Mouse (Mus musculus): ENCODE results near the gene Ppm1j.
"Not testable (repeated sequence)": the region's sequence is repeated elsewhere in the genome, so short reads cannot be mapped to it uniquely, and the experiment has no call there.

The Ppm1j gene

DNA sequence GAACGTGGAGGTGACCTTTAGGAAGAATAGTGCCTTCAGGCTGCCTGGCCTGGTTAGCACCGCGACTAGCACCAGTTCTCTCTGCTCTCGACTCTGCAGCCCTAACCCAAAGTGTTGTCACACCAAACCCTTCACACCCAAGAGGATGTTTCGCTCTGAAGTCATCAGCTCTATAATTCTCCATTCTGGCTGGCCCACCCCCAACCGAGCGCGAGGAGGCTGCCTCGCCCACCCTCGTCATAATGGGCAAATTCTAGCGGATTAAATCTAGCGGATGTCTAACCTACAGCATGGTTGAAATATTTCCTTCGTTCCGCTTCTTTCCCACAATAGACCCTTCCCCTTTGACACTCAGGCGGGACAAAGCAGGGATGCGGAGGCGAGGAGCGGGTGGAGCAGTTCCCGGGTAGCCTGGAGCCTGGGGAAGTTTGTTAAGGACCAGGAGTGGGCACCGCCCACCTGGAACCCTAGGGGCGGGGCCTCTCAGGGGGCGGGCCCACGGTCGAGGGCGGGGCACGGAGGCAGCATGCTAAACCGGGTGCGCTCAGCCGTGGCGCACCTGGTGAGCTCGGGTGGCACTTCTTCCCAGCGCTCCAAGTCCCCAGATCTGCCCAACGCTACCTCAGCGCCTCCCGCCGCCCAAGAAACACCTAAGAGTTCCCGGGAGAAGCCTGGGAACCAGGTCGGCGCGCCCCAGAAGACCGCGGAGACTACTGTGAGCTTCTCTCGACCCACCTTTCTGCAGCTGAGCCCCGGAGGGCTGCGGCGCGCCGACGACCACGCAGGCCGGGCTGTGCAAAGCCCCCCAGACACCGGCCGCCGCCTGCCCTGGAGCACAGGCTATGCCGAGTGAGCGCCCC, at the start of gene Ppm1j:
Gene Ppm1j, plus strand, starts transcription at position 496 of the 860 bp plus-strand sequence.
- peak; percentile 76 for DNase-seq

DNA sequence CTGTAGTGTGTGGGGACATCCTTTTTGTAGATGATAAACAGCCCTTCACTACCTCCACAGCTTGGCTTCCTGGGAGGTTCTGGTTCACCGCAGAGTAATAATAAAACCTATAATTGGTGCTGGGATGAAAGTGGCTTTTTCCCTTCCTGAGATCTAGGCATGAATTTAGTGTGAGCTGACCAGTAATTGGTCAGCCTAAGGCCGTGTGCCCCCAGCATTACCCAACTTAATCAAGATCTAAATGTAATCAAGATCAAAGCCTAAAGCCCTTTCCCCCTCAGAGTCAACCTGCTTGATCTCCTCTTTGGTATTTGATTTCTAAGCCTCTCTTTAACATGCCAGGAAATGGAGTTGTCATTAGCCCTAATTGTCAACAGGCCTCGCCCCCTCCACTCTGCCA, 47.9 kb upstream of the Ppm1j start:
- DNase-seq = no peak

DNA sequence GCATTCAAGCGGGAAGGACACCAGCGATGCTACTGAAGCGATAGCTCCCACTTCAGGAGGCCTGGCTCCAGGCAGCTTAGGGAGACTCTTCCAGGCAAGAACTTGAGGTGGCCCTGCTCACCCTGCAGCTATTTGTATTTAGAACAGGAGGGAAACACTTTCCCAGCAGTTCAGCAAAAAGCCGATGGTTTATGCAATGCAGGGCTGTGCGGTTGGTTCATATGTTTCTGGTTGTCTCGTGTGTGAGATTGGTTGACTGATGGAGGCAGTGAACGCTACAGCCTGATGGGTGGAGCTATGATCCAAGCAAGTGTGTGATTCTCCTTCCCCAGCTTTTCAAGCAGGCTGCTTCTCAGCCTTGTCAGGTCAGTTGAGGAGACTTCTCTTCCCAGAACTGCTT, 46.2 kb upstream of the Ppm1j start:
- no peak for DNase-seq

DNA sequence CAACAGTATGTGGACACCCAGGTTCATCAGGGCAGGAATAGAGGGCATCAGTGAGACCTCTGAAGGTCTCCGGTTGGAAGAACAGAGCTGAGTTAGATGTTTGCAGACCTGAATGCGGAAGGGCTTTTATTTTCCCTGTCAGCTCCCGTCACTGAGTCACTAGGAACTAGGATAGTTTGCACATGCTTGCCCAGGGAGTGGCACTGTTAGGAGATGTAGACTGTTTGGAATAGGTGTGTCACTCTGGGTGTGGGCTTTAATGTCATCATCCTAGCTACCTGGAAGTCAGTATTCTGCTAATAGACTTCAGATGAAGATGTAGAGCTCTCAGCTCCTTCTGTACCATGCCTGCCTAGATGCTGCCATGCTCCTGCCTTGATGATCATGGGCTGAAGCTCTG, 38.9 kb upstream of the Ppm1j start:
- no peak for DNase-seq

DNA sequence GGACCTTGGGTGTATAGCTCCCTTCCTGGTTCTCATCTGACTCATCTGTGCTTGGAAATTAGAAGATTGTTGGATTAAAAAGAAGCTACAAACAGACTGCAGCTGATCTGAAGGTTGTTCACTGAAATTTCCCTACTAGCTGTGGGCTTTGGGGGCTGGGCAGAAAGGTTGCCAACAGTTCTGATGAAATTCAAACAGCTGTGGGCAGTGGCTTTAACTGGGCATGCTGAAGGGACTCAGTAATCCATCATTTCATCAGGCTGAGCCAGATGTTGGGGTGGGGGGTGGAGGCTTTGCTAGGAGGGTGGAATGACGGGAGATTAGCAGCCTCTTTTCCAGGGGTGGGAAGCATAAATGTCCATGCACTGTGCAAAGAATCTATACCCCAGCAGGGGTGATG, 37.7 kb upstream of the Ppm1j start:
- DNase-seq = no peak

DNA sequence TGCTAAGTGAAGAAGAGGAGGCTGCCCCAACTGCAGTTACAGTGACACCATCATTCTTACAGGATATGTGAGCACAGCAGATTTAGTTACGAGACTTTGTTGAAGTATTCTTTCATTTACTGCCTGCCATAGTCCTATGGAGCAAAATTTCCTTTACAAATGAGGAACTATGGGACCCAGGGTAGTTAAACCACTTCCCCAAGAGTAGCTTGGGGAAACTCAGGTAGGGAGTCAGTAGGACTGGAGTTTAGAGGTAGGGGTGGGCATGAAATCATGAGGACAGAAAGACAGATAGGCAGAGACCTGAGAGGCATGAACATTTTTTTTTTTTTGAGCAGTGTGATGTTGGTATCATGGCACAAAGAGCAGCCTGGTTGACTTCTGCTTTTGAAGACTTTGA, 37.0 kb upstream of the Ppm1j start:
- DNase-seq = no peak

DNA sequence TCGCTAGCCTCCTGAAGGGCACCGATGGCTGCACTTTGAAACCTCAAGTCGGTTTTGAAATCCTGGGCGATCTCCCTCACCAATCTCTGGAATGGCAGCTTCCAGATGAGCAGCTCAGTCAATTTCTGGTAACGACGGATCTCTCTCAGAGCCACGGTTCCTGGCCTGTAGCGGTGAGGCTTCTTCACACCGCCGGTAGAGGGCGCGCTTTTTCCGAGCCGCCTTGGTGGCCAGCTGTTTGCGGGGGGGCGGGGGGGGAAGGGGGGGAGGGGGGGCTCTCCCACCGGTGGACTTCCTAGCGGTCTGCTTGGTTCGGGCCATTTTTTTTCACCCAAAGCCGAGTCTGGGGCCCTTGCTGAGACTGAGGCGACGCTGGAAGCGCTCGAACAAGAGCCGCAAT, 28.0 kb upstream of the Ppm1j start:
- DNase-seq = peak; percentile 59

DNA sequence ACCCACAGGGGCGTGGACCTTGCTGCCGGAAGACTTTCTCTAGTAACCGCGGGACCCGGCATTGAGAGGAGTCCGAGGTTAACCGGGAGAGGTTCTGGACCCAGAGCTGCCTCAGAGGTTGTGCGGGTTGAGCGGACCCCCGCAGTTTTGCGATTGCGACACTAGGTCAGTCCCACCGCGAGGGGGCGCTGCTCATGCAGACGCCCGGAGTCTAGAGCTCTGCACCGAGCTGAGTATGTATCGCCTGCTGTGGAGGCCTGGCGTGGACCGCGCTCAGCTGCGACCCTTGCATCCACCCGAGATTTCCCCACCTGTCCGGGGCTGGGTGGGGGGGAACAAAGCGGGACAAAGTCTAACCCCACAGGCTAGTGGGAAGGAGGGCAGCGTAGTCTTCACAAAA, 22.4 kb upstream of the Ppm1j start:
- peak; percentile 92 for DNase-seq

DNA sequence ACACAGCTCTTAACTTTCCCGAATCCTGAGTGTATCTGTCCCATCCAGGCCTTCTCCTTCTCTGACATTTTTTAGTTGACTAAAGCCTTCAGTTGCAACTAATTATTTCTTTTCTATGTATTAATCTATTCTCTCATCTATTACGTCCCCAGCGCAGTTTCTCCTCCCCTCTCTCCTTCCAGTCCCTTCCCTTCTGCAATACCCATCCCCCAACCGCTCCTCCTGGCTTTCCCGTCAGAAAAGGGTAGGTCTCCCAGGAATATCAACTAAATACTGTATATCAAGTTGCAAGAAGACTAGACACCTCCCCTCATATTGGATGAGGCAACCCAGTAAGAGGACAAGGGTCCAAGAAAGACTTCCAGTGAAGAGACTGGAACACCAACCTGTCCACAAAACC, 22.0 kb upstream of the Ppm1j start:
- DNase-seq = no peak

DNA sequence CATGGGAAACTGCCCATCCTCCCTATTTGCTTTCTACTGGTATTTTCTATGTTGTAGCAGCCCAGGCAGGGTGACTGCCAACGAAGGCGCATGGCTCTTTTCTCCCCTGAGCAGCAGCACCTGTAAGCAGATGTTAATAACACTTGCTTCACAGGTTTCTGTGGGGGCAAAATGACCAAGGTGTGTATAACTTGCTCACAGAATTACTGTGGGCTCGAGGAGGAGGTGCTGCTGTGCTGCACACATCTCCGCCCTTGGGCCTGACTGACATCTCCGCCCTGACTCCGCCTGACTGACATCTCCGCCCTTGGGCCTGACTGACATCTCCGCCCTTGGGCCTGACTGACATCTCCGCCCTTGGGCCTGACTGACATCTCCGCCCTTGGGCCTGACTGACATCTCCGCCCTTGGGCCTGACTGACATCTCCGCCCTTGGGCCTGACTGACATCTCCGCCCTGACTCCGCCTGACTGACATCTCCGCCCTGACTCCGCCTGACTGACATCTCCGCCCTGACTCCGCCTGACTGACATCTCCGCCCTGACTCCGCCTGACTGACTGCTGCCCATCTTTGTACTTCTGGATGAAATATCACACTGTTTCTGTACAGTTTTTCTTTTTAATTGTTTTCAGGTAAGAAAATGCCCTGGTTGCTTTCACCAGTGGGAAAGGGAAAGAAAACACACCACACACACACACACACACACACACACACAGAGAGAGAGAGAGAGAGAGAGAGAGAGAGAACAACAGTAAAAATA, 18.6 kb upstream of the Ppm1j start:
- DNase-seq = not testable (repeated sequence)

DNA sequence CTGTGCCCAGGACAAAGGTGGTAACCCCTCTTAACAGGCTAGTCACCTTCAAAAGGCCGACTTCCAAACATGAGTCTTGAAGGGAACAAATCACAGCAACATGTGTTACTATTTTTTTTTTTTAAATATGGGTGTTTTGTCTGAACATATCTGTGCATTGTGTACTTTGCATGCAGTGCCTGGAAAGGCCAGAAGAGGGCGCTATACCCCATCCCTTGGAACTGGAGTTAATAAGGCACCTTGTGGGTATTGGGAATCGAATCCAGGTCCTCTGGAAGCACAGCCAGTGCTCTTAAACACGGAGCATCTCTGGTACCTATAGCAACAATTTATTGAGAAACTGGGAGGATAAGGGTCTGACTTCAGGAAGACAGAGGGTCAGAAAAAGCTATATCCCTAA, 15.8 kb upstream of the Ppm1j start:
- no peak for DNase-seq

DNA sequence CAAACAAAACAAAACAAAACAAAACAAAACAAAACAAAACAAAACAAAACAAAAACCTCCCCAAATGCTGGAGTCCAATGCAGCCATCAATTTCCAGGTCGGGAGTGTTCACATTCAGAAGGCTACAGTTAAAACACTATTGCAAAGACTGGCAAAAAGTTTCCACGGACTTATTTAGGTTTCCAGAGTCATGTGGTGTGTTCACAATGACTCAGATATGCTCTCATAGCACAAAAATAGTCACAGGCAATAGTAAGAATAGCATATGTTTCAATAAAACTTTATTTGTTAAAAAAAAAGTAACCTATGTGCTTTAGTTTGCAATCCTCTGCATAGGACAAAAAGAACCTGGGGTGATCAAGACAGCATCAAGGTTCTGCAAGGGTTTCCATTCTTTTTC, 13.7 kb upstream of the Ppm1j start:
- DNase-seq = no peak

DNA sequence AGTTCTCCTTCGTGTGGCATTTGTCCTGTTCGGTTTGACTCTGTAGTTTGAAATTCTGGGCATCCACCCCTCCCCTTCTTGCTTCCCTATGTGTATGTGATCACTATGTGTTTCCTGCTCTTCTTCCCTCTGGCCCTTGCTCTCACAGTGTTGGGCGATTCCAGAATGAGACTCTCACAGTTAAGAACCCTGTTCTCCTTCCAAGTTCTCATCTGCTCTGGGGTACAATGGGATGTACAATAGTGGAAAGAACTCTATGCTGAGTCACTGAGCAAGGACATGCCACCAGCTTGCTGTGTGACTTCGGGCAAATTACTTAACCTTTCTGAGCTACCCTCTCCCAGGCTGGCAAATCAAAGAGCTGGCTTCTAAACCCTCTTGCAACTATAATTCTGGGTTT, 13.1 kb upstream of the Ppm1j start:
- no peak for DNase-seq

DNA sequence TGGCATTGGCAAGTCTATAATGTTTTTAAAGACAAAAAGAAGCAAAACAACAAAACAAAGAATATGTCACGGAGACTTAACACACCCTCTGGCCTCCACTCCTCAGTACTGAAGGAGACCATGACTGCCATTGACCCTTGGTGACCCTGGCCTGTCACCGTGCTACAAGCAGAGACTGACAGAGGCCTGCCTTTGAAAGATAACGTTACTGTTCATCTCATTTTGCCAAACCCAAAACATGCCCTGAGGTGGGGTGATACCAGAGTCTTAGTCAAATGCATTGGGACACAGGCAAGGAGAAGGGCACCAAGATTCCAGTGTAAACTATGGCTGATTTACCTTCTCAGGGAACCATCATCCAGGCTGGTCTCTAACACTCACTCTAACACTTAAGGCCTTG, 11.7 kb upstream of the Ppm1j start:
- no peak for DNase-seq

DNA sequence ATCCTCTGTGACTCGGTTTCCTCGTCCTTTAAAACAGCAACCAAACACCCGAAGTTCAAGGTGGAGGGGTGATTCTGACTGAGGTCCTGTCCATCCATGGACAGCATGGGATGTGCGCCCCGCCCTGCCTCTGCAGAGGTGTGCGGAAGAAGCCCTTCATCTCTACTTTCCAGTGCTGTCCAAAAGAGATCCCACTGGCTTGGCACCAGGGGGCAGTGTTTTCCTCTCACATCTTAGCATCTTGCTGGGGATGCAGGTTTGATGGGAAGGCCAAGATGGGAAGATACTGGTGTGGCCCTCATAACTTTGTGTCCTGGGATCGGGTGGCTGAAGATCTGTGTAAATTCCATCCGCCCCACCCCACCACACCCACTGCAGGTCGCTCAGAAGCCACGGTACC, 10.8 kb upstream of the Ppm1j start:
- DNase-seq = peak; percentile 52

DNA sequence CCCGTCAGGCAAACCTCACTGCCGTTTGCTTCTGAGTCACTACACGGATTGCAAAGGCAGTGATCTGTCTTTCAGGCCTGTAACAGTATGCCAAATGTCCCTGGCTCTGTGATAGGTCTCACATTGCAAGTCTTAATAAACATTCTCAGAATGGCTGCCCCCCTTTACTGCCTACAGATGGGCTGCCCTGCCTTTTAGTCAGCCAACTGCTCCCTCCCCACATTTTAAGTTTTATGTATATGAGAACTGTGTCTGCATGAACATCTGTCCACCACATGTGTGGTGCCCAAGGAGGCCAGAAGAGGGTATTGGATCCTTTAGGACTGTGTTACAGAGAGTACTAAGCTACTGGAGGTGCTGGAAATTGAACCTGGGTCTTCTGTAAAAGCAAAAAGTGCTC, 9.9 kb upstream of the Ppm1j start:
- peak; percentile 36 for DNase-seq

DNA sequence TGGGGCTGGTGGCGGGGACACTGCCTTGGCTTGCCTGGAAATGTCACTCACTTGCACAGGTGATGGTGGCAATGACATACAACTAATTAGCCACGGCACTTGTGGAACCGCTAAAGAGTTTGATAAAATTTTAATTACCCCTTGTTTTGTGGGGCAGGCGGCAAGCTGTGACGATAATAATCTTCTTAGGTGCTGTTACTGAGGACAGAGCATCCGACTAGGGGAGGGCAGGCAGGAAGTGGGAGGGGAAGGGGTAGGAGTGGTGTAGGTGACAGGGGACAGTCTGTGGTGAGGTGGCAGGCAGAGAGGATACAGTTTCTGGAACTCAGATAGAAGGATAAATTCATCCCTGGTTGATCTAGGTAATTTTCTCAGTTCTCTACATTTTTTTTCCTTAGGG, 9.4 kb upstream of the Ppm1j start:
- no peak for DNase-seq

DNA sequence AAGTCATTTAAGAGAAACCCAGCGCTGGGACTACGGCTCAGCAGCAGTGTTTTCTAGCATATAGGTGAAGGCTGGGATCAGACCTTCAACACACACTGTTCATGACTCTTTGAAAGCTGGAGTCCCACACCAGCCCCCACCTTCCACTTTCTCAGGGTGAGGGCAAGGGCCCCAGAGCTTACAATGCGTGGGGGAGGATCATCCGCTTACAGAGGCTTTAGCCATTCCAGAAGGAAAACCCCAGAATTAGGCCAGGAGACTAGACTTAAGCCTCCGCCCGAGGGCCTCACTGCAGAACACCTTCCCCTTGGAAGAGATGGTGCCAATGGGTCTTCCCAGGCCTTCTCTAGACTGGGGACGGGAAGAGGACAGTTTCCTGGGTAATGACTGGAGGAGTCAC, 7.6 kb upstream of the Ppm1j start:
- no peak for DNase-seq

DNA sequence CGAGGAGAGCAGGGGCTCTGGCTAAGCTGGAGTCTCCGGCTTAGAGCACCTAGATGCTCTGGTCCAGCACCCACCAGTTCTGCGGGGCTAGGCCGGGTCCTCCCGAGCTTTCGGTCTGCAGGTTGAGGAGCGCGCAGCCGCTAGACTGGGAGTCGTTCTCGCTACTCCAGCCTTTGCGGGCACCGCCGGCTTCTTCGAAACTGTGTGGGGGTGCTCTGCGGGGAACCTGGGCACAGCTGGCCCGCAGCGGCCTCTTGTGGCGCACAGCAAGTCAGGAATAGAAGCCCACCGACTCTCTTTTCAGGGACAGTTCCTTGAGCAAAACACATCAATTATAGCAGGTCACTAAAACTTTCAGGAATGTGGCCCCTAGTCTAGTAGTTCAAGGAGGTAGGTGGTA, 3.5 kb upstream of the Ppm1j start:
- DNase-seq = peak; percentile 84

DNA sequence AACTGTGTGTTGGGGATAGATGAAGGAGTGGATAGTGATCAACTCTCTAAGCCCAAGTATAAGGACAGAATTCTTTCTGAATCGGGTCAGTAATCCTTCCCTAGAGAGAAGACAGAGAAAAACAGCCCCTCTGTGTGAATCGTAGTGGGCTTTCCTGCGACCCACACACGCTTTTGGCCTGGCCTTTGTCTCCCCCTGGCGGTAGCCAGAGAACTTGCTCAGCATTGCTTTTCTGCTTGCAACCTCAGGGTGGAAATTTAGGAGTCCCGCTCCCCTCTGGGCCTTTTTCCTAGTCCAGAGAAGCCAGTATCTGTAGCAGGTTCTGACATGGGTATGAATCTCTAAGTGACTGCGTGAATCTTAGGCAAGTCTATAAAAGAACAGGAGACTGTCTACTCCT, 907 bp upstream of the Ppm1j start:
- DNase-seq = peak; percentile 81

DNA sequence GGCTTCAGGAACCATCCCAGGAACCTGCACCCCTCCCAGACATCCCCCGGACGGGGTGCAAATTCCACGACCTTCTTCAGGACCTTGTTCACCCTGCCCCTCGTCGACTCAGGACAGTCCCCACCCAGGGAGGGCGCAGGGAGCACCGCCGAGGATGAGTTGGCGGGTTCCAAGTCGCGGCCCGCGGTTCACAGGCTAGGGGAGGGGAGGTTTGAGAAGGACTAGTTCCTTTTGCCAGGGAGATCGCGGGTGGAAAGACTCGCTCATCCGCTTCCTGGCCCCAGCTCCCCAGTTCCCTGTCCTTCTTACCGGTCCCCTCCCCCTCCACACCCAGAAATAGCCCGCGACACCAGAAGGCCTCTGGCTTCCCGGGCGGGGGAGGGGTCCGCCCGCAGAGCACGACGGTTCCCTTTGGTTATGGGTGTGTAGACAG, 631 bp downstream of the Ppm1j start, which contains the start of gene Fam19a3:
Gene Fam19a3, minus strand, starts transcription at position 370 of the 433 bp plus-strand sequence.
- peak; percentile 32 for DNase-seq

DNA sequence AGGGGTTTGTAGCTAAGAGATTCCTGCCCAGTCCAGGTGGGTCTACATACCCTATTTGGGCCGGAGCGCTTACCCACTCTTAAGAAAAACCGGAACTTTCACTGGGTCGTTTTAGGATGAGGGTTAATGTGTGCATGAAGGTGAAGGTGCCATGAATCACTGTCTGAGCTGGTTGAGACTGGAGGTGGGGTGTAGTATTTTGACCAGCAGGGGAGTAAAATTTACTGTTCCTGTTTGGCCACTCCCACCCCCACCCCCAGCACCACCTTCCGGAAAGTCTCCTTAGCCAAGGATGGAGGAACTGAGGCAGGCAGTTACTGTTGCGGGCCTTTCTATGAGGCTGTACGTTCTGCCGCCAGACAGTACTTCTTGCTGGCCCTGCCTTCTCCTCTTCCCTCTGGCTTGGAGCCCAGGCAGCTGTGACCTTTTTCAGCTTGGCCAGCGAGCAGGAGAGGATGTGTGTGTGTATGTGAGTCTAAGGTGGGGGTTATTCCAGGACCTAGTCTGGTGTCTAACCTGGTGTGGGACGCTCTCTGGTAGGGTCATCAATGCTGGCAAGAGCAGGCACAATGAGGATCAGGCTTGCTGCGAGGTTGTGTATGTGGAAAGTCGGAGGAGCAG, 1.3 kb downstream of the Ppm1j start:
- no peak for DNase-seq

DNA sequence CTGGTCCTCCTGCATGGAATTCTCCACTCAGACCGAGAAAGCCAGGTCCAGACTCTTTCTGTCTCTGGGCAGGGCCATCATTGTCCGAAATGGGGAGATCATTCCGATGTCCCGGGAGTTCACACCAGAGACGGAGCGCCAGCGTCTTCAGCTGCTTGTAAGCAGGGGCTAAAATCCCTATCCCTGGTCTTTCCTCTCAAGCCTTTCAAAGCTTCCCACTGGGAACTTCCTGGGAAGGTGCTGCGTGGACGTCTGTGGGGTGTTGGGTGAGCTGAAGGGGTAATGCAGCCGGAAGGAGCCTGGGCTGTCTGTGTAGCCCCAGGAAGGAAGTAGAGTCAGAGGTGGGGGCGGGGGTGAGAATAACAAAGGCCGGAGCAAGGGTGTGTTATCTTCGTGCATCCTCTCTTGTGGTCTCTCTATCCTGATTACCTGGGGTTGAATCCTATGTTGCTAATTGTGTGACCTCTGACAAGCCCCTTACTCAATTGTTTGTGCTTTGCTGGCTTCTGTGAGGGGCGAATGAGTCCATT, 3.2 kb downstream of the Ppm1j start:
- DNase-seq = no peak

DNA sequence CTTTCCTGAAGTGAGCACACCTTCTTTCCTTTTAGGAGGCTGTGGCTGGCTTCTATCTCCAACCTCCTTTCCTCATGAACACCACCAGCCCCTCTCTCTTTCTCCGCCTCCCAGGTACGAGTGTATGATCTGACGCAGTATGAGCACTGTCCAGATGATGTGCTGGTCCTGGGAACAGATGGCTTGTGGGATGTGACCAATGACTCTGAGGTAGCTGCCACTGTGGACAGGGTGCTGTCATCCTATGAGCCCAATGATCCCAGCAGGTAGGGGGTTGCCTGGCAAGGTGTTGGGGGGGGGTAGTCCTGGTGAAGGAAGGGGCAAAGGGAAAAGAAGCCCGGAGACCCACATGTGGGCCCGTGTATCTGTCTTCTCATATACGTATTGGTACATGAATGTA, 4.4 kb downstream of the Ppm1j start:
- DNase-seq = no peak
